In the genomic region with DNA sequence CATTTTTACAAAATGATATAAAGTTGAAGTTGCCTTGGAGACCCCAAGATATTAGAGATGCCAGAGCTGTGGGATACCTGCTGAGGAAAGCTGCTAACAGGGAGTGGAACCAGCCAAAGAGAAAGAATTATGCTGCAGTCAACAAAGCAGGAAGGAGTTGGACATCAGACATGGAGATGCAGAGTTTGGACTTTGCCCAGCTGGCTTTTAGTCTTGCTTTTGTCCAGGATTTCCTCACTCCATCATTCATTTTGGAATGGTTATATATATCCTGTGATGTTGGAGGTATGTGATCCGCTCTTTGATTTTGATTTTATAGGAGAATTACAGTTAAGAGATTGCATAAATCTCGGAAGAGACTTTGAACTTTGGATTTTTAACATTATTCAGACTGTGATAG, we compare ENCODE assay signal across 21 mouse cellular contexts.
"Had no signal": no experiment of that assay in that cellular context is flagged by ENCODE, and none has a peak within 500 bp of the region (broad histone marks: within the 10 kb centered on the region; RNA-seq: fewer than 3 reads in every experiment).

No protein-coding gene starts in this region.

- DNase-seq: gastrocnemius, postnatal 36 days; kidney, adult 18-20 months; kidney, adult 8-10 months; kidney, postnatal 10 days; kidney, postnatal 25 days; kidney, postnatal 4 days; liver; liver, embryonic 13.5 days had no signal

- H3K9ac ChIP-seq: heart, embryonic 13.5 days; heart, embryonic 15.5 days; hindbrain, embryonic 12.5 days; hindbrain, embryonic 14.5 days; limb, embryonic 13.5 days; liver, embryonic 13.5 days had no signal

- H3K36me3 ChIP-seq: heart, embryonic 13.5 days; heart, embryonic 15.5 days; hindbrain, embryonic 10.5 days; hindbrain, embryonic 12.5 days; limb, embryonic 13.5 days; liver, embryonic 13.5 days had no signal

- ATAC-seq: hindbrain, embryonic 16.5 days; inflammation-experienced regulatory T-cells, adult 6 months had no signal

- H3K4me2 ChIP-seq: heart, embryonic 11.5 days; heart, embryonic 13.5 days; heart, embryonic 15.5 days; hindbrain, embryonic 12.5 days; hindbrain, embryonic 14.5 days; limb, embryonic 13.5 days; liver, embryonic 11.5 days; liver, embryonic 13.5 days had no signal

- H3K9me3 ChIP-seq: heart, embryonic 15.5 days; hindbrain, embryonic 10.5 days; hindbrain, embryonic 12.5 days; limb, embryonic 13.5 days; liver, embryonic 13.5 days had no signal

- H3K4me1 ChIP-seq: hindbrain, embryonic 12.5 days; liver, embryonic 13.5 days had no signal

- H3K4me3 ChIP-seq: heart, adult 2 months; heart, embryonic 13.5 days; heart, embryonic 15.5 days; hindbrain, embryonic 10.5 days; hindbrain, embryonic 12.5 days; layer of hippocampus, adult 2 months; left cerebral cortex, adult 2 months; limb, embryonic 13.5 days; liver, embryonic 13.5 days had no signal

- H3K27ac ChIP-seq: heart, adult 2 months; heart, embryonic 13.5 days; heart, embryonic 15.5 days; hindbrain, embryonic 10.5 days; hindbrain, embryonic 12.5 days; hindbrain, embryonic 14.5 days; layer of hippocampus, adult 2 months; left cerebral cortex, adult 2 months; limb, embryonic 13.5 days; liver, embryonic 13.5 days had no signal

- H3K27me3 ChIP-seq: heart, embryonic 13.5 days; heart, embryonic 15.5 days; hindbrain, embryonic 12.5 days; limb, embryonic 13.5 days had no signal
